Mouse (Mus musculus): ENCODE measurements around the gene Col16a1. TPM values are rescaled to one million over a fixed set of nuclear protein-coding genes. Genes with fewer than 3 reads are reported as not detected.

The Col16a1 gene
- total and polyA plus RNA-seq, 3 experiments: 0.25 to 0.50 TPM; not detected in 1

- no peaks in the 10 kb centered on the region; the same call in 1 of the 2 replicates for H3K79me2 ChIP-seq (ENCODE audit: control insufficient read depth, insufficient read depth, low read length, poor library complexity)
- peak overlapping the region; percentile 8; the same call in 1 of the 2 replicates for H3K27ac ChIP-seq (ENCODE audit: control insufficient read depth, low read depth, low read length)
- TF ChIP-seq TBP (IDR thresholded peaks at IDR 0.05; ENCODE audit: low read depth, low read length): no peak
- TF ChIP-seq KAT2A (conservative IDR thresholded peaks at IDR 0.05; ENCODE audit: low read depth, low read length): no peak
- no peak for TF ChIP-seq GABPA (IDR thresholded peaks at IDR 0.05; ENCODE audit: low read depth, low read length)
- TF ChIP-seq MYB (IDR thresholded peaks at IDR 0.05; ENCODE audit: low read depth, low read length): no peak
- no peak for TF ChIP-seq JUND (IDR thresholded peaks at IDR 0.05; ENCODE audit: low read depth, low read length)
- no peak for TF ChIP-seq RCOR1 (IDR thresholded peaks at IDR 0.05; ENCODE audit: low read depth, low read length)
- TF ChIP-seq MXI1 (IDR thresholded peaks at IDR 0.05; ENCODE audit: low read depth, low read length): no peak
- no peak for TF ChIP-seq ZKSCAN1 (IDR thresholded peaks at IDR 0.05; ENCODE audit: low read depth, low read length)
- no peak for TF ChIP-seq MAFK (IDR thresholded peaks at IDR 0.05; ENCODE audit: borderline replicate concordance, low read depth, low read length)
- TF ChIP-seq GATA1 (IDR thresholded peaks at IDR 0.05; ENCODE audit: low read depth, low read length): no peak
- TF ChIP-seq NRF1 (IDR thresholded peaks at IDR 0.05; ENCODE audit: insufficient read depth, low read depth, low read length, poor library complexity, severe bottlenecking): no peak
- no peak for TF ChIP-seq RAD21 (IDR thresholded peaks at IDR 0.05; ENCODE audit: low read depth, low read length)
- no peak for TF ChIP-seq USF2 (IDR thresholded peaks at IDR 0.05; ENCODE audit: borderline replicate concordance in 1 of 2, insufficient read depth in 1 of 2, low read depth in 1 of 2, low read length in 2 of 2)
- TF ChIP-seq POLR2AphosphoS5 (IDR thresholded peaks at IDR 0.05; ENCODE audit: borderline replicate concordance, low read depth, low read length): no peak
- no peak for TF ChIP-seq BHLHE40 (IDR thresholded peaks at IDR 0.05; ENCODE audit: borderline replicate concordance, low read depth, low read length)
- no peak for TF ChIP-seq MYC (IDR thresholded peaks at IDR 0.05; ENCODE audit: low read depth, low read length)
- TF ChIP-seq TAL1 (IDR thresholded peaks at IDR 0.05; ENCODE audit: low read length): no peak
- no peak for TF ChIP-seq UBTF (IDR thresholded peaks at IDR 0.05; ENCODE audit: borderline replicate concordance, insufficient read depth, low read depth, low read length)
- no peaks in the 10 kb centered on the region for H3K27me3 ChIP-seq (ENCODE audit: control insufficient read depth in 1 of 2, insufficient read depth in 2 of 2, low read length in 2 of 2)
- H3K4me3 ChIP-seq (ENCODE audit: control insufficient read depth in 1 of 2, insufficient read depth in 1 of 2, low read depth in 2 of 2, low read length in 2 of 2): no peak overlapping the region
- H3K9me3 ChIP-seq (replicated peaks; ENCODE audit: insufficient read depth, low read length): no peaks in the 10 kb centered on the region
- DNase-seq (ENCODE audit: low read depth, low spot score): peak; percentile 10
- H3K36me3 ChIP-seq (ENCODE audit: control insufficient read depth in 1 of 2, insufficient read depth in 2 of 2, low read length in 2 of 2): peaks cover 0 to 12% of the 10 kb centered on the region in 2 experiments; a peak in 2 of 4 replicates
- H3K4me1 ChIP-seq (ENCODE audit: control insufficient read depth in 1 of 2, insufficient read depth in 2 of 2, low read length in 2 of 2): peaks cover 0 to 14% of the 10 kb centered on the region in 2 experiments; a peak in 3 of 4 replicates
- no peak overlapping the region for H3K9ac ChIP-seq (ENCODE audit: control insufficient read depth, low read depth, low read length, poor library complexity, severe bottlenecking)
Observed at GRCm38 (mm10) chr4:130112732-130113131, 65.1 kb downstream of the Col16a1 start.

GRCm38 (mm10) chr4:130120752-130121151 lies 73.1 kb downstream of the Col16a1 start:
- H3K9ac ChIP-seq (ENCODE audit: control insufficient read depth, low read depth, low read length, poor library complexity, severe bottlenecking): no peak overlapping the region
- no peaks in the 10 kb centered on the region for H3K36me3 ChIP-seq (ENCODE audit: control insufficient read depth in 1 of 2, insufficient read depth in 2 of 2, low read length in 2 of 2)
- H3K4me1 ChIP-seq (ENCODE audit: control insufficient read depth in 1 of 2, insufficient read depth in 2 of 2, low read length in 2 of 2): no peaks in the 10 kb centered on the region
- no peak for DNase-seq (ENCODE audit: low read depth, low spot score)
- no peak for TF ChIP-seq KAT2A (conservative IDR thresholded peaks at IDR 0.05; ENCODE audit: low read depth, low read length)
- TF ChIP-seq NELFE (IDR thresholded peaks at IDR 0.05; ENCODE audit: low read depth, low read length): no peak
- TF ChIP-seq TCF12 (IDR thresholded peaks at IDR 0.05; ENCODE audit: low read depth, low read length): no peak
- TF ChIP-seq ZNF384 (IDR thresholded peaks at IDR 0.05; ENCODE audit: low read depth, low read length): no peak
- no peak for TF ChIP-seq E2F4 (IDR thresholded peaks at IDR 0.05; ENCODE audit: borderline replicate concordance, low read depth, low read length)
- TF ChIP-seq CHD2 (IDR thresholded peaks at IDR 0.05; ENCODE audit: low read length): no peak
- TF ChIP-seq POLR2A (IDR thresholded peaks at IDR 0.05; ENCODE audit: control insufficient read depth in 1 of 2, insufficient read depth in 1 of 2, low read depth in 1 of 2, low read length in 2 of 2, poor library complexity in 1 of 2): no peak
- no peak for TF ChIP-seq POLR2AphosphoS5 (IDR thresholded peaks at IDR 0.05; ENCODE audit: borderline replicate concordance, low read depth, low read length)
- no peak for TF ChIP-seq GATA1 (IDR thresholded peaks at IDR 0.05; ENCODE audit: low read depth, low read length)
- no peak for TF ChIP-seq MAZ (IDR thresholded peaks at IDR 0.05; ENCODE audit: low read depth, low read length)
- no peak for TF ChIP-seq ETS1 (IDR thresholded peaks at IDR 0.05; ENCODE audit: low read depth, low read length)
- no peak for TF ChIP-seq USF1 (IDR thresholded peaks at IDR 0.05; ENCODE audit: low read depth, low read length)
- no peak for TF ChIP-seq MYB (IDR thresholded peaks at IDR 0.05; ENCODE audit: low read depth, low read length)
- no peak for TF ChIP-seq UBTF (IDR thresholded peaks at IDR 0.05; ENCODE audit: borderline replicate concordance, insufficient read depth, low read depth, low read length)
- no peak for TF ChIP-seq MEF2A (IDR thresholded peaks at IDR 0.05; ENCODE audit: extremely low read depth, insufficient replicate concordance, low read depth, low read length, poor library complexity, severe bottlenecking)
- no peak for TF ChIP-seq ZKSCAN1 (IDR thresholded peaks at IDR 0.05; ENCODE audit: low read depth, low read length)
- H3K27ac ChIP-seq (ENCODE audit: control insufficient read depth, low read depth, low read length): no peak overlapping the region
- no peaks in the 10 kb centered on the region for H3K79me2 ChIP-seq (ENCODE audit: control insufficient read depth, insufficient read depth, low read length, poor library complexity)
- no peaks in the 10 kb centered on the region for H3K27me3 ChIP-seq (ENCODE audit: control insufficient read depth in 1 of 2, insufficient read depth in 2 of 2, low read length in 2 of 2)
- no peaks in the 10 kb centered on the region for H3K9me3 ChIP-seq (replicated peaks; ENCODE audit: insufficient read depth, low read length)
- H3K4me3 ChIP-seq (ENCODE audit: control insufficient read depth in 1 of 2, insufficient read depth in 1 of 2, low read depth in 2 of 2, low read length in 2 of 2): no peak overlapping the region
